Mouse (Mus musculus) megakaryocyte, embryonic 14.5 days (primary cell): ENCODE data around the gene Tmem150b. TPM values are rescaled to one million over a fixed set of nuclear protein-coding genes. Genes with fewer than 3 reads are reported as not detected.

Source experiments
- H3K27me3 ChIP-seq: replicated peaks from 2 replicates; pipeline ENCODE3; 2012; ENCODE audit warnings: inconsistent platforms
- H3K36me3 ChIP-seq: replicated peaks from 2 replicates; pipeline ENCODE3; 2012; ENCODE audit warnings: low read length, inconsistent platforms, mixed read lengths
- H3K4me1 ChIP-seq: 2 replicates; pipeline ENCODE4 v1.6.1; 2012; ENCODE audit warnings: inconsistent platforms
- H3K4me3 ChIP-seq: replicated peaks from 2 replicates; pipeline ENCODE3; 2012; ENCODE audit warnings: moderate library complexity, mild to moderate bottlenecking, inconsistent platforms
- H3K9me3 ChIP-seq: 2 replicates; pipeline ENCODE4 v1.6.1; 2012; ENCODE audit warnings: inconsistent platforms
- FLI1 ChIP-seq: IDR thresholded peaks from 2 replicates; pipeline ENCODE4 v1.6.1; 2012; ENCODE audit warnings: low read length, inconsistent platforms, mixed read lengths
- GATA1 ChIP-seq: IDR thresholded peaks from 3 replicates; pipeline ENCODE4 v1.6.1; 2012; ENCODE audit warnings: mixed read lengths, low read length, inconsistent platforms, borderline replicate concordance
- polyA plus RNA-seq: library from polyadenylated mRNA; stranded (reverse); fragments of >175 nt; gene quantifications from 2 replicates; pipeline ENCODE4 v1.2.3, GENCODE M21; 2012; ENCODE audit warnings: low replicate concordance; ENCODE audit not compliant: insufficient read depth

Gene Tmem150b
- polyA plus RNA-seq, 1 experiment: 0.43 TPM

GRCm38 (mm10) chr7:4731090-4731489 lies 6.0 kb upstream of the Tmem150b start:
- no peaks in the 10 kb centered on the region for H3K9me3 ChIP-seq
- no peaks in the 10 kb centered on the region for H3K36me3 ChIP-seq
- no peaks in the 10 kb centered on the region for H3K27me3 ChIP-seq
- no peak overlapping the region for H3K4me3 ChIP-seq
- no peak for TF ChIP-seq FLI1
- no peak for TF ChIP-seq GATA1
- H3K4me1 ChIP-seq: peaks cover 12% of the 10 kb centered on the region

GRCm38 (mm10) chr7:4724359-4724758 lies 690 bp downstream of the Tmem150b start:
- Histone ChIP-seq H3K36me3 (no peaks in the 10 kb centered on the region), H3K4me3 (peak overlapping the region; percentile 86), H3K27me3 (no peaks in the 10 kb centered on the region), H3K9me3 (no peaks in the 10 kb centered on the region), H3K4me1 (peaks cover 27% of the 10 kb centered on the region)
- no peak for TF ChIP-seq FLI1
- no peak for TF ChIP-seq GATA1

- H3K36me3 ChIP-seq: no peaks in the 10 kb centered on the region
- no peaks in the 10 kb centered on the region for H3K9me3 ChIP-seq
- peaks cover 27% of the 10 kb centered on the region for H3K4me1 ChIP-seq
- H3K27me3 ChIP-seq: no peaks in the 10 kb centered on the region
- H3K4me3 ChIP-seq: peak overlapping the region; percentile 86
- TF ChIP-seq FLI1 (no peak), GATA1 (no peak)
These were observed 1.5 kb downstream of the Tmem150b start for GRCm38 (mm10) chr7:4723508-4723907.

GRCm38 (mm10) chr7:4719276-4719675 lies 5.8 kb downstream of the Tmem150b start:
- Histone ChIP-seq H3K4me1 (peaks cover 13% of the 10 kb centered on the region), H3K9me3 (no peaks in the 10 kb centered on the region), H3K4me3 (no peak overlapping the region), H3K36me3 (no peaks in the 10 kb centered on the region), H3K27me3 (no peaks in the 10 kb centered on the region)
- no peak for TF ChIP-seq GATA1
- TF ChIP-seq FLI1: no peak

GRCm38 (mm10) chr7:4716955-4717354 lies 8.1 kb downstream of the Tmem150b start:
- Histone ChIP-seq H3K27me3 (no peaks in the 10 kb centered on the region), H3K4me3 (no peak overlapping the region), H3K36me3 (no peaks in the 10 kb centered on the region), H3K9me3 (no peaks in the 10 kb centered on the region), H3K4me1 (peaks cover 15% of the 10 kb centered on the region)
- TF ChIP-seq GATA1 (no peak), FLI1 (no peak)

- TF ChIP-seq FLI1 (no peak), GATA1 (no peak)
- no peaks in the 10 kb centered on the region for H3K36me3 ChIP-seq
- no peak overlapping the region for H3K4me3 ChIP-seq
These were observed 12.5 kb downstream of the Tmem150b start for GRCm38 (mm10) chr7:4712594-4712993.

GRCm38 (mm10) chr7:4705098-4705497 lies 20.0 kb downstream of the Tmem150b start:
- peaks cover 16% of the 10 kb centered on the region for H3K4me1 ChIP-seq
- no peak for TF ChIP-seq GATA1
- no peak for TF ChIP-seq FLI1
- no peak overlapping the region for H3K4me3 ChIP-seq

More at GRCm38 (mm10) chr7:4712594-4712993, 12.5 kb downstream of the Tmem150b start:
- Histone ChIP-seq H3K4me1 (peaks cover 12% of the 10 kb centered on the region), H3K27me3 (peaks cover 19% of the 10 kb centered on the region), H3K9me3 (no peaks in the 10 kb centered on the region)

GRCm38 (mm10) chr7:4703195-4703594 lies 21.9 kb downstream of the Tmem150b start:
- H3K4me1 ChIP-seq: peaks cover 16% of the 10 kb centered on the region
- peaks cover 42% of the 10 kb centered on the region for H3K27me3 ChIP-seq
- H3K9me3 ChIP-seq: no peaks in the 10 kb centered on the region
- H3K4me3 ChIP-seq: no peak overlapping the region
- TF ChIP-seq GATA1 (no peak), FLI1 (no peak)
- no peaks in the 10 kb centered on the region for H3K36me3 ChIP-seq

More at GRCm38 (mm10) chr7:4705098-4705497, 20.0 kb downstream of the Tmem150b start:
- Histone ChIP-seq H3K27me3 (peaks cover 45% of the 10 kb centered on the region), H3K9me3 (no peaks in the 10 kb centered on the region), H3K36me3 (no peaks in the 10 kb centered on the region)

GRCm38 (mm10) chr7:4702334-4702733 lies 22.7 kb downstream of the Tmem150b start:
- Histone ChIP-seq H3K4me1 (peaks cover 13% of the 10 kb centered on the region), H3K27me3 (peaks cover 35% of the 10 kb centered on the region), H3K36me3 (no peaks in the 10 kb centered on the region), H3K4me3 (no peak overlapping the region), H3K9me3 (no peaks in the 10 kb centered on the region)
- TF ChIP-seq GATA1: no peak
- no peak for TF ChIP-seq FLI1

GRCm38 (mm10) chr7:4693004-4693403 lies 32.0 kb downstream of the Tmem150b start:
- H3K36me3 ChIP-seq: no peaks in the 10 kb centered on the region
- H3K4me1 ChIP-seq: peaks cover 23% of the 10 kb centered on the region
- TF ChIP-seq FLI1 (no peak), GATA1 (no peak)
- H3K4me3 ChIP-seq: no peak overlapping the region
- no peaks in the 10 kb centered on the region for H3K9me3 ChIP-seq
- peaks cover 16% of the 10 kb centered on the region for H3K27me3 ChIP-seq

- H3K27me3 ChIP-seq: peaks cover 16% of the 10 kb centered on the region
- peaks cover 23% of the 10 kb centered on the region for H3K4me1 ChIP-seq
- no peaks in the 10 kb centered on the region for H3K9me3 ChIP-seq
- TF ChIP-seq GATA1: no peak
- no peak for TF ChIP-seq FLI1
- H3K36me3 ChIP-seq: no peaks in the 10 kb centered on the region
- H3K4me3 ChIP-seq: no peak overlapping the region
These were observed 33.9 kb downstream of the Tmem150b start for GRCm38 (mm10) chr7:4690951-4691653.
